Mouse (Mus musculus): ENCODE results near the gene Sh3kbp1.

Sh3kbp1 gene

DNA sequence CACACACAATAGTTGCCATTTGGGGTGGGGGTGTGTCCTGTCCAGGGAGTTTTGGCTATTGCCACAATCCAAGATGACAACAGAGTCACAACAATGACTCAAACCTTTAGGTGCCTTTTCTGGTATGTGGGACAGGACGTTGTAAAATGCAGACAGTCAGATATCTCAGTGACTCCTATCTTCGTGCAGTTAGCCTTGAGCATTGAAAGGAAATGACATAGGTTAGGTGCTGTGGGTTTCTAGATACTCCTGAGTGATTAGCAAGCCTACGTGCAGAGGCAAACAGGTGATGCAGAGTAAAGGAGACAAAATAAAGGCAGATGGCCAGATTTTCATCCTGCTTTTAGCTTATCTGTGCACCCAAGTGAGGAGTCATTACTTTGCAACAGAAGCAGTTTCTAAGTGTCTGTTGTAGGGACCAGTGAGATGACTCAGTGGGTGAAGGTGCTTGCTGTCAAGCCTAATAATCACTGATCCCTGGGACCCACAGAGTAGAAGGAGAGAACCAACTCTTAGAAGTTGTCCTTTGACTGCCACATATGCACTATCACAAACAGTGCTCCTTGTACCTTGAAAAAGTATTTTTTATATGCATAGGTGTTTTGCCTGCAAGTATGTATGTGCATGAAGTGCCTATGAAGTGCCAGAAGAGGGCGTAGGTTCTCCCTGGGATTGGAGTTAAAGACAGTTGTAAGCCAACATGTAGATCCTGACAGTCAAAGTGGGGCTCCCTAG is 50.7 kb downstream of the Sh3kbp1 start:
- DNase-seq (ENCODE audit: low spot score in 2 of 2): no peak

DNA sequence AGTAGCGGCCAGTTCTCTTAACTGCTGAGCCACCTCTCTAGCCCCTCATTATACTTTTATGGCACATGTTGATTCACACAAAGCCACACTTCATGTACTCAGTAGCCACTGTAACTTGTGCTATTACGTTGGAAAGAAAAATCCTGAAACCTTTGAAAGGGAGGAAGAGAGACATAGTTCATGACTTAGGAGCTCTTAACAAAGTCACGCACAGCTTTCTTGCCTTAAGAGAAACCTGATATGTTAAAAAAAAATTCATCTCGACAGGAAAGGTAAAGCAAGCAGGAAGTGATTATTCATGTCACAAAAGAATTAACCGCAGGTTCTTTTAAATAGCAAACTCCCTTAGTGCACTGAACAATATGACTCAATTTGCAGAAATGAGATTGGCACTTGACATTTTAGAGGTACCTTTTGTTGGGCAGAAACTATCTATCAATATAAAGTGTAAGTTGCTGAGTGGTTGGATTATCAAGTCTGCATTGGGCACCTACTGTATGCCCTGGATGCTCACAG is 51.3 kb downstream of the Sh3kbp1 start:
- no peak for DNase-seq (ENCODE audit: low spot score in 2 of 2)

- no peak for DNase-seq (ENCODE audit: low spot score in 2 of 2)
Observed at GRCm38 (mm10) chrX:159685521-159685920, 58.4 kb downstream of the Sh3kbp1 start.

DNA sequence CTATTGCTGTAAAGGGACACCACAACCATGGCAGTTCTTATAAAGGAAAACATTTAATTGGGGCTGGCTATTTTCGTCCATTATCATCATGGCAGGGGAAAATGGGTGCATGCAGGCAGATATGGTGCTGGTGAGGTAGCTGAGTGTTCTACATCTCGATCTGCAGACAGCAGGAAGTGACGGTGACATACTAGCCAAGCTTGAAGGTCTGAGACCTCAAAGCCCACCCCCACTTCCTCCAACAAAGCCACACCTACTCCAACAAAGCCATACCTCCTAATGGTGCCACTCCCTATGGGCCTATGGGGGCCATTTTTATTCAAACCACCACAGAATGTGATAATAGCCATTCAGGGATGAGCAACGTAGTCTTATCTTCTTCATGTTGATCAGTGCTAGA is 59.8 kb downstream of the Sh3kbp1 start:
- no peak for DNase-seq (ENCODE audit: low spot score in 2 of 2)

GRCm38 (mm10) chrX:159688698-159689097 is 61.6 kb downstream of the Sh3kbp1 start:
- no peak for DNase-seq (ENCODE audit: low spot score in 2 of 2)

- no peak for DNase-seq (ENCODE audit: low spot score in 2 of 2)
Observed at GRCm38 (mm10) chrX:159689785-159690416, 62.8 kb downstream of the Sh3kbp1 start.

- no peak for DNase-seq (ENCODE audit: low spot score in 2 of 2)
Observed at GRCm38 (mm10) chrX:159693126-159693525, 66.1 kb downstream of the Sh3kbp1 start.

DNA sequence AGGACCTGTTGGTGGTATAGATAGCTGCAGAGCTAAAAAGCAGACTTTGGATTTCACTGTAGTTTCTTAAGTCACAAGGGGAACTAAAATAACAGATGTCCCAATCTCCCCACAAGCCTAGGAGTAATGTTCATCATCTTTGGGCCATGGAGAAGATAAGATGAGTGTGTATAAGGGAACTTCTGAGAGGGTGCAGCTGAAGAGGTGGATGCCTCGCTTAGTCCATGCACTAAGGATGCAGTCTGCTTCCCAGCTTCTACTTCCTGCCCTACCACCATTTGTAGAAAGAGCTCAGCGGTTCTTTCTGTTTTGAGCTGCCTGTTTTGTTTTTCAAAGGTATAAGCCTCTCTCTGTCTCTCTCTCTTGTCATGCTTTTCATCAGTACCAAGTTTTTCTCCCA is 69.5 kb downstream of the Sh3kbp1 start:
- DNase-seq (ENCODE audit: low spot score in 2 of 2): no peak

- DNase-seq (ENCODE audit: low spot score in 2 of 2): no peak
Observed at GRCm38 (mm10) chrX:159697030-159697454, 70.0 kb downstream of the Sh3kbp1 start.

DNA sequence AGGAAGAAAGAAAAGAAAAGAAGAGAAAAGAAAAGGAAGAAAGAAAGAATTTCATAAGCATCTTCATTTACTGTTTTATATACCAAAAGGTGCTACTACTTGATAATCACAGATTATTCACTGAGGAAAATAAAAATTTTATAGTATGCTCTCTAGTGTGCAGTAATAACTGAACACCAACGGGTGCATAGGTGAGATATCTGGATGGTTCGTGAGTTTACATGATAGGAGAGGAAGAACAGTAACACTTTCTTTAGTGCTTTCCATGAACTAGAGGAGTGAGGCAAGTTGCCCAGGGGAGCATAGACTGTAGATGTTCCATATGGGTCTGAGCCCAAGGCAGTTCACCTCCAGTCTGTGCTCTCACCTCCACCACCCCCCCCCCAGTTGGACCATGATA is 75.8 kb downstream of the Sh3kbp1 start:
- DNase-seq (ENCODE audit: low spot score in 2 of 2): no peak

DNA sequence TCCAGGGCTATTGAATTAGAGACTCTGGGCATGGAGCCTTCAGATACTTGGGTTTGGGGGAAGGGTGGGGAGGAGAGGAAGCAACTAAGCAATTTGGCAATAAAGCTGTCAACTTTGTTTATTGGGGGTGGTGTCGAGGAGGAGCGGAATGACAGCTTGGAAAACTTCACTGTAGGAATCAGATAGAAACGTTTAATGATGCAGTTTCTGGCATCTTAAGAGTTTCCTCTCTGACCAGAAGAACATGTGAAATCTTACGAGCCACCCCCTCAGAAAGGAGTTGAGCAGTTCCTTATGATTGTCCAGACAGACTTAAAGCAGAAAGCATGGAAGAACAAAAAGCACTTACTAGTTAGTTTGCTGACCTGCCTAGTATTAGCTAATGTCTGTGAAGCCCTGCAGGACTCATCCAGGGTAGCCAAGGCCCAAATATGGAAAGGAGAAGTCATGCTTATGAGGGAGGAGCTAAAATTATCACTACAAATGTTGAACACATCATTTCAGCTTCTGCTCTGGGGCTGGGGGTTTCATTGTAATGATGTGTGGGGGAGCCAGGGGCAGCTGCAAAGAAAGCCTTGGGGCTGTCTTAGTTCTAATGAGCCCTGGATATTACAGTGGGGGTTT is 77.4 kb downstream of the Sh3kbp1 start:
- DNase-seq (ENCODE audit: low spot score in 2 of 2): peak in 1 of 2 experiments; percentile 9

- no peak for DNase-seq (ENCODE audit: low spot score in 2 of 2)
Observed at GRCm38 (mm10) chrX:159705412-159705811, 78.3 kb downstream of the Sh3kbp1 start.

DNA sequence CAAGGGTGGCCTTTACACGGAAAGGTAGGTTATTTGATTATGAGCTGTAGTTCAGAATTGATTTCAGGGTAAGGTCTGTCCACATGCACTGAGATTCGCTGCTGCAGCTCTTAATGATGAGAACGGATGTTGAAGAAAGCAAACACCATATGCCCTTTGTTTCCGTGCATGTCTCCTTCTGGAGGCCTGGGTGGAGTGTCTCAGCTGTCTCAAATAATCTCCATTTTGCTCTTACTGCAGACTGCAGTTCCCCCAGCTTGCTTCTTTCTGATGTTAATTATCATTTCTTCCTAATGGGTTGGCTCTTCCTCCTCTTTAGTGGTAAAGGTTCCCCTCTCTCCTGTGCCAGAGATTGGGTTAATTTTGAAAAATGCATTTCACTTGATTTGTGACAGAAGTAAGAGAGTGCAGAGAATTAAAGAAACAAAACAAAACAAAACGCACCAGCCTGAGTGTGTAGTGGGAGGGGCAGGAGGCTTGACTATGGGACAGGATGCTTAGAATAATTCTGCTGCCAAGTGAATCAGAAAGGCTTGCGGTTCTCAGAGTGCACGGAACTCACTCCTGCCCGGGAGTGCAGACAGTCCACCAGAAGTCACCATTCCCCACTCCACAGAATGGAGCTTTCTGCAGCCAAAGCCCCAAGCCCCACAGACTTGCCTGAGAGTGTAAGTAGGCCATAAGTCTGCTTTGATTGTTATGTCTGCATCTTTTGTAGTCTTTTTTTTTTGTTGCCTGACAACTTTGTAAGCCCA is 81.2 kb downstream of the Sh3kbp1 start:
- no peak for DNase-seq (ENCODE audit: low spot score in 2 of 2)

DNA sequence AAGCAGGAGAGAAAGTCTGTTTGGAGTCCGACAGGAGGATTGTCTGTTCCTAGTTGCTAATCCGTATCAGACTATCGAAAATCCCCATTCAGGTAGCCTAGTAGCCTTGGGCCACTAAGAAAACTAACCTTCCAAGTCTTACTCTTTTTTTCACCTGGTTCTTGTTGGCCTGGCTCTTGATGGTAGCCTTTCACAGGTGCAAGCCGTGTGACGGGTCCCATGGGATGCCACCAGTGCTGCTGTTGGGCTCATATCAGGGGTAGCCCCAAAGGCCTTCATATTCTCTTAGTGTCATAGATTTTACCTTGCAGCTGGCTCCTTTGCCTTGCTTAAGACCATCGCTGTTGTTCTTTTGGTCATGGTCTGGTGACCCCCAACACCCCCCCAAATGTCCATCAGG is 82.2 kb downstream of the Sh3kbp1 start:
- no peak for DNase-seq (ENCODE audit: low spot score in 2 of 2)

DNA sequence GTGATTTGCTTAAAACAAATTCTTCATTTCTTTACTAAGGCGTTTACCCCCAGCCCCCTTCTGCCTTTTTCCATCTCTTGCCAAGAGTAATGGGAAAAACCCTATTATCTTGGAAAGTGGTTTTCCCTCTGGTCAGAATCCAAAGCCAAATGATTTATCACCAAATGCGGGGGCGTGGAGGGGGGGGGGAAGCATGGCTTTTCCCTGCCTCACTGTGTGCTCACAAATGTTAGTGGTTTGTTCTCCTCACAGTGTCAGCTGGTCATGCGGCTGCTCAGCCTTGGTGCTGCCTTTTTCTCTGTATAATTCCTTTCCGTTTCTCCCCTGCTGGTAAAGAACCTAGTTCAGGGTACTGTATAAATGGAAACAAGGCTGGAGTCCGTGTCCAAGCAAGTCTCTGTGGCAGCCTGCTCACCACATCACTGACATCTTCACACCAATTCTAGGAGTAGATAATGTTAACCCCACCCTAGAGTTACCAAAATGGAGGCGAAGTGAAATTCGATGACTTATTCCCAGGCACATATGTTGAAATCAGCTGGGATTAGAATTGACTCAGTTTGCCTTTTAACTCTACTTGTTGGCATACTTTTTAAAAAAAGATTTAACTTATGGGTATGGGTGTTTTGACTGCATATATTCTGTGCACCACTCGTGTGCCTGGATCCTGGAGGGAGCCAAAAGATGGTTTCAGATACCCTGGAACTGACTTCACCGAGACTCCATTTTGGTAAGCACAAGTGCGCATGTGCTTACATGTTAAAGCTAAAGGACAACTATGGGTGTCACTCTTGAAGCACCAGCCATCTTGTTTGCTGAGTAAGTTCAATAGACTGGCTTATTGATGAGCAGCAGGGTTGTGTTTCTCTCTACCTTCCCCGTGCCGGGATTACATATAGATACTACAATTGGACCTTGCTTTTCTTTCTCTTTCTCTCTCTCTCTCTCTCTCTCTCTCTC is 84.3 kb downstream of the Sh3kbp1 start:
- DNase-seq (ENCODE audit: low spot score in 2 of 2): no peak

- no peak for DNase-seq (ENCODE audit: low spot score in 2 of 2)
Observed at GRCm38 (mm10) chrX:159713191-159713590, 86.1 kb downstream of the Sh3kbp1 start.

DNA sequence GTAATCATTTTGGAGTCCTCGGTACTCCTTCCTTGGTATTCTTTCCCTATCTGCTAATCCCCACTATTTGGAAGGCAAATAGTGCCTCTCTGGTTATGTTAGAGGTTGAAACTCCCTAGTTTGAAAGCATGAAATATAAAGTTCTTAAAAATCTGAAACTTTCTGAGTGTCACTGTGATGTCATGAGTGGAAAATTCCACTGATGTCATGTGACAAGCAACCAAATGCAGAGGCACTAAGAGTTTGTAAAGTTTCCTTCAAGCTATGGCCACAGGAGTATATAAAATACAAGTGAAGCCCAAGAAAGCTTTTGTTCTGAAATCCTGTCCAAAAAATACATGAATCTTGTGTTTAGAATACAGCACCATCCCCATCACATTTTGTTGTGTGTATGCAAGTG is 94.3 kb downstream of the Sh3kbp1 start:
- DNase-seq (ENCODE audit: low spot score in 2 of 2): no peak

- DNase-seq (ENCODE audit: low spot score in 2 of 2): no peak
Observed at GRCm38 (mm10) chrX:159731421-159731820, 104.3 kb downstream of the Sh3kbp1 start.

DNA sequence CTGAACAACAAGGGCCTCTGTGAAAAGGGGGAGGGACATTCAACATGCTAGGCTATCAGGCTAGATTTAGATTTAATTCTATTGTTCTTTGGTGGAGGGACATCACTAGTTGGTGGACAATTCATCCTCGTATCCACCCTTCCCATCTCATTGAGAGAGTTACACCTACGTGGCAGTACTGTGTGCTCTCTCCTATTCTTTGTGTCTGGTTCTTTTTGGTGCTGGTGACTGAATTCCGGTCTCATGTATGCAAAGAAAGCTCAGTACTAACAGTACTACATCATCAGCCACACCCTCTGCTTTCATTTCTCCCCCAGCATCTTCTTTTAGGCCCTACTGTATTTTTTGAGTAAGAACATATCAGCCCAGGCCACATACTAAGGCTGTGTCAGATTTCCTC is 105.8 kb downstream of the Sh3kbp1 start:
- DNase-seq (ENCODE audit: low spot score in 2 of 2): no peak

GRCm38 (mm10) chrX:159733948-159734347 is 106.9 kb downstream of the Sh3kbp1 start:
- DNase-seq (ENCODE audit: low spot score in 2 of 2): no peak
